Mouse (Mus musculus): ENCODE data around the gene Odf3l2. TPM values are rescaled to one million over a fixed set of nuclear protein-coding genes. Genes with fewer than 3 reads are reported as not detected.

The Odf3l2 gene
- total and polyA plus RNA-seq, 3 experiments = not detected

GRCm38 (mm10) chr10:79637128-79638110, 8.1 kb downstream of the Odf3l2 start, which contains the start of gene Shc2:
Gene Shc2, minus strand, starts transcription at chr10:79637918.
- Histone ChIP-seq H3K27me3 (ENCODE audit: control insufficient read depth in 1 of 2, insufficient read depth in 2 of 2, low read length in 2 of 2) (no peaks in the 10 kb centered on the region; a peak in 1 of 4 replicates), H3K27ac (ENCODE audit: control insufficient read depth, low read depth, low read length) (no peak within 1 kb of the TSS), H3K4me3 (ENCODE audit: control insufficient read depth in 1 of 2, insufficient read depth in 1 of 2, low read depth in 2 of 2, low read length in 2 of 2) (no peak within 1 kb of the TSS), H3K9me3 (replicated peaks; ENCODE audit: insufficient read depth, low read length) (no peaks in the 10 kb centered on the region), H3K36me3 (ENCODE audit: control insufficient read depth in 1 of 2, insufficient read depth in 2 of 2, low read length in 2 of 2) (no peaks in the 10 kb centered on the region), H3K9ac (ENCODE audit: control insufficient read depth, low read depth, low read length, poor library complexity, severe bottlenecking) (no peak within 1 kb of the TSS), H3K4me1 (ENCODE audit: control insufficient read depth in 1 of 2, insufficient read depth in 2 of 2, low read length in 2 of 2) (no peaks in the 10 kb centered on the region), H3K79me2 (ENCODE audit: control insufficient read depth, insufficient read depth, low read length, poor library complexity) (no peaks in the 10 kb centered on the region)
- no peak for DNase-seq (ENCODE audit: low read depth, low spot score)
- TF ChIP-seq SIN3A (IDR thresholded peaks at IDR 0.05; ENCODE audit: low read length) (no peak), ZC3H11A (IDR thresholded peaks at IDR 0.05; ENCODE audit: low read depth, low read length) (no peak), GABPA (IDR thresholded peaks at IDR 0.05; ENCODE audit: low read depth, low read length) (no peak), UBTF (IDR thresholded peaks at IDR 0.05; ENCODE audit: borderline replicate concordance, insufficient read depth, low read depth, low read length) (no peak), NRF1 (IDR thresholded peaks at IDR 0.05; ENCODE audit: insufficient read depth, low read depth, low read length, poor library complexity, severe bottlenecking) (no peak), KAT2A (conservative IDR thresholded peaks at IDR 0.05; ENCODE audit: low read depth, low read length) (no peak), ZNF384 (IDR thresholded peaks at IDR 0.05; ENCODE audit: low read depth, low read length) (no peak), POLR2AphosphoS5 (IDR thresholded peaks at IDR 0.05; ENCODE audit: borderline replicate concordance, low read depth, low read length) (no peak), ZMIZ1 (IDR thresholded peaks at IDR 0.05; ENCODE audit: low read depth, low read length) (no peak)

- H3K27me3 ChIP-seq (ENCODE audit: control insufficient read depth in 1 of 2, insufficient read depth in 2 of 2, low read length in 2 of 2) = no peaks in the 10 kb centered on the region; a peak in 1 of 4 replicates
Measured at GRCm38 (mm10) chr10:79636287-79636686, 9.3 kb downstream of the Odf3l2 start.

More at GRCm38 (mm10) chr10:79636287-79636686, 9.3 kb downstream of the Odf3l2 start:
- TF ChIP-seq NELFE (IDR thresholded peaks at IDR 0.05; ENCODE audit: low read depth, low read length) (no peak), MYB (IDR thresholded peaks at IDR 0.05; ENCODE audit: low read depth, low read length) (no peak), USF1 (IDR thresholded peaks at IDR 0.05; ENCODE audit: low read depth, low read length) (no peak), MAZ (IDR thresholded peaks at IDR 0.05; ENCODE audit: low read depth, low read length) (no peak), SIN3A (IDR thresholded peaks at IDR 0.05; ENCODE audit: low read length) (no peak), ZKSCAN1 (IDR thresholded peaks at IDR 0.05; ENCODE audit: low read depth, low read length) (no peak), POLR2A (IDR thresholded peaks at IDR 0.05; ENCODE audit: control insufficient read depth in 1 of 2, insufficient read depth in 1 of 2, low read depth in 1 of 2, low read length in 2 of 2, poor library complexity in 1 of 2) (no peak)
- H3K9me3 ChIP-seq (replicated peaks; ENCODE audit: insufficient read depth, low read length) = no peaks in the 10 kb centered on the region
- DNase-seq (ENCODE audit: low read depth, low spot score) = no peak
- no peak overlapping the region for H3K4me3 ChIP-seq (ENCODE audit: control insufficient read depth in 1 of 2, insufficient read depth in 1 of 2, low read depth in 2 of 2, low read length in 2 of 2)
- H3K27ac ChIP-seq (ENCODE audit: control insufficient read depth, low read depth, low read length) = no peak overlapping the region
- H3K36me3 ChIP-seq (ENCODE audit: control insufficient read depth in 1 of 2, insufficient read depth in 2 of 2, low read length in 2 of 2) = no peaks in the 10 kb centered on the region
- no peaks in the 10 kb centered on the region for H3K4me1 ChIP-seq (ENCODE audit: control insufficient read depth in 1 of 2, insufficient read depth in 2 of 2, low read length in 2 of 2)
- no peaks in the 10 kb centered on the region for H3K79me2 ChIP-seq (ENCODE audit: control insufficient read depth, insufficient read depth, low read length, poor library complexity)
- H3K9ac ChIP-seq (ENCODE audit: control insufficient read depth, low read depth, low read length, poor library complexity, severe bottlenecking) = no peak overlapping the region

Data from MEL (cell line).